Mouse (Mus musculus) cortical plate, adult 2 months (tissue): ENCODE results near the gene Vmn2r105.

ENCODE experiments used
- CTCF ChIP-seq: fragments of 200-500 bp; IDR thresholded peaks from 2 replicates; pipeline ENCODE4 v1.5.1; 2011; ENCODE audit warnings: mild to moderate bottlenecking, control low read depth, low read length; ENCODE audit not compliant: insufficient read depth; ENCODE audit errors: extremely low read depth
- POLR2A ChIP-seq: fragments of 200-500 bp; IDR thresholded peaks from 2 replicates; pipeline ENCODE4 v1.6.1; 2011; ENCODE audit warnings: mild to moderate bottlenecking, low read length, control low read depth; ENCODE audit not compliant: insufficient read depth; ENCODE audit errors: extremely low read depth

GRCm38 (mm10) chr17:20255522-20255921 lies 20.7 kb upstream of the Vmn2r105 start:
- TF ChIP-seq POLR2A (no peak), CTCF (no peak)
